Mouse (Mus musculus): ENCODE data around the gene Prr7. TPM values are rescaled to one million over a fixed set of nuclear protein-coding genes. Genes with fewer than 3 reads are reported as not detected.

Gene Prr7
- total and polyA plus RNA-seq, 3 experiments, result 2.7 to 8.7 TPM; not detected in 1

DNA sequence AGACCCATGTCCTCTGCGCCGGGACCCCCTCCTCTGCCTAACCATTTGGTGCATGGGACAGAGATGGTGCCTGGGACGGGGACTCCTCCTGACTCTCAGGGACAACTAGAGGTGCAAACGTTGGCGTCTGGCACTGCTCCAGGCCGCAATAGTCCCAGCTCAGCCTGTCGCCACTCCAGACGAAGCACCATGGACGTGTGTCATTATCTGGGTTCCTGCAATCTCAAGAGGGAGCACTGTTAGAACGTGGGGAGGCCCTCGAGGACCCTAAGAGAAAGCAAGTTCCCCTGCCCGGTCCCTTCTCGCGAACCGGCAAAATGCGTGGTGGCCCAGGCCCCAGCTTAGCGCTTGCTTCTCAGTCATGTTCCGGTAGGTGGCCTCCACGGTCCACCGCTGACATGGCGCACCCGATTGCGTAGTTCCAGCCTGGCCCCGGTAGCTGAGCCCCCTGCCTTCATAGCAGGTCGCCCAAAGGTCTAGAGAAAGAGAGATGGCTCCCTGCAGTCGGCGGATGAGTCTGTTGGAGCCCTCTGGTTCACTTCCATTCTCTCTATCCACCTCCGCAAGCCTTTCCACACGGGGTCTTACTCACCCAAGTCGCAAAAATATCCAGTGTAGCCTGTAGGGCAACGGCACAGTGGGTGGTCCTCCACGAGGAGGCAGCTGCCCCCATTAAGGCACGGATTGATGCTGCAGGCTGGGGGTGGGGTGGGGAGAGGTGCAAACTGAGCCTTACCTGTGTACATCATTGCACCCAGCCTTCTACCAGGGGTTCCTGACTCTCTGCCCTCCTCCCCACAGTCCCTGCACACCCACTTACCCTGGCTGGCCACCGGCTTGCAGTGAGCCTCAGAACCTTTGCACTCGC is 42.9 kb upstream of the Prr7 start:
- Histone ChIP-seq H3K27me3 (ENCODE audit: control insufficient read depth in 1 of 2, insufficient read depth in 2 of 2, low read length in 2 of 2) (no peaks in the 10 kb centered on the region), H3K4me3 (ENCODE audit: control insufficient read depth in 1 of 2, insufficient read depth in 1 of 2, low read depth in 2 of 2, low read length in 2 of 2) (no peak overlapping the region), H3K27ac (ENCODE audit: control insufficient read depth, low read depth, low read length) (no peak overlapping the region), H3K9me3 (replicated peaks; ENCODE audit: insufficient read depth, low read length) (no peaks in the 10 kb centered on the region), H3K79me2 (ENCODE audit: control insufficient read depth, insufficient read depth, low read length, poor library complexity) (no peaks in the 10 kb centered on the region), H3K9ac (ENCODE audit: control insufficient read depth, low read depth, low read length, poor library complexity, severe bottlenecking) (no peak overlapping the region), H3K4me1 (ENCODE audit: control insufficient read depth in 1 of 2, insufficient read depth in 2 of 2, low read length in 2 of 2) (peaks cover 0 to 8% of the 10 kb centered on the region in 2 experiments; a peak in 2 of 4 replicates), H3K36me3 (ENCODE audit: control insufficient read depth in 1 of 2, insufficient read depth in 2 of 2, low read length in 2 of 2) (no peaks in the 10 kb centered on the region)
- TF ChIP-seq ZKSCAN1 (IDR thresholded peaks at IDR 0.05; ENCODE audit: low read depth, low read length) (no peak), POLR2A (IDR thresholded peaks at IDR 0.05; ENCODE audit: control insufficient read depth in 1 of 2, insufficient read depth in 1 of 2, low read depth in 1 of 2, low read length in 2 of 2, poor library complexity in 1 of 2) (no peak), SIN3A (IDR thresholded peaks at IDR 0.05; ENCODE audit: low read length) (no peak), HCFC1 (IDR thresholded peaks at IDR 0.05; ENCODE audit: low read depth, low read length) (no peak), CTCF (IDR thresholded peaks at IDR 0.05 in 2 of 3, conservative IDR thresholded peaks at IDR 0.05 in 1 of 3; ENCODE audit: control insufficient read depth in 1 of 3, insufficient read depth in 1 of 3, low read depth in 2 of 3, low read length in 3 of 3, poor library complexity in 1 of 3, severe bottlenecking in 1 of 3) (no peak), CHD1 (IDR thresholded peaks at IDR 0.05; ENCODE audit: low read depth, low read length) (no peak)
- DNase-seq (ENCODE audit: low read depth, low spot score), result no peak

DNA sequence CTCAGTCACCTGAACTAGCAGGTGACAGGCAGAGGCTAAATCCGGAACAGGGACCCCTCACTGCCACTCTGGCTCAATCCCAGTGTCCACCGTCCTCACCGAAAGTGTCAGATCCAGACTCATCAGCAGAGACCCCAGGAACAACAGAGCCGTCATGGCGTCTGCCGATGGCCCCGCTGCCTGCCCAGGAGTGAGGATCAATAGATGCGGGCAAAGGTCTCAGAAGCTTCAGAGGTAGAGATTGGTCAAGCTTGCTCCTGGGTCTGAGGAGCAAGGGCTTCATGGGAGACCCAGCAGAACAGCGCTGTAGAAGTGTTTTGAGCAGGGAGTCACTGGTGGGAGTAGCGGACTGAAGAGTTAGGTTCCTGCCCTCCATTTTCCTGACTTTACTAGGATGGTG is 37.5 kb upstream of the Prr7 start, which contains the start of gene F12:
TSS of gene F12 (minus strand) at position 181 of the 400 bp plus-strand sequence.
- Histone ChIP-seq H3K4me1 (ENCODE audit: control insufficient read depth in 1 of 2, insufficient read depth in 2 of 2, low read length in 2 of 2) (peaks cover 0 to under 1% of the 10 kb centered on the region in 2 experiments; a peak in 1 of 4 replicates), H3K36me3 (ENCODE audit: control insufficient read depth in 1 of 2, insufficient read depth in 2 of 2, low read length in 2 of 2) (no peaks in the 10 kb centered on the region), H3K9ac (ENCODE audit: control insufficient read depth, low read depth, low read length, poor library complexity, severe bottlenecking) (no peak within 1 kb of the TSS), H3K9me3 (replicated peaks; ENCODE audit: insufficient read depth, low read length) (no peaks in the 10 kb centered on the region), H3K27ac (ENCODE audit: control insufficient read depth, low read depth, low read length) (no peak within 1 kb of the TSS), H3K27me3 (ENCODE audit: control insufficient read depth in 1 of 2, insufficient read depth in 2 of 2, low read length in 2 of 2) (no peaks in the 10 kb centered on the region; a peak in 2 of 4 replicates), H3K79me2 (ENCODE audit: control insufficient read depth, insufficient read depth, low read length, poor library complexity) (no peaks in the 10 kb centered on the region), H3K4me3 (ENCODE audit: control insufficient read depth in 1 of 2, insufficient read depth in 1 of 2, low read depth in 2 of 2, low read length in 2 of 2) (no peak within 1 kb of the TSS)
- no peak for TF ChIP-seq MAX (IDR thresholded peaks at IDR 0.05; ENCODE audit: low read length)
- TF ChIP-seq GATA1 (IDR thresholded peaks at IDR 0.05; ENCODE audit: low read depth, low read length), result no peak
- no peak for TF ChIP-seq SMC3 (IDR thresholded peaks at IDR 0.05; ENCODE audit: low read depth, low read length)
- no peak for TF ChIP-seq POLR2AphosphoS5 (IDR thresholded peaks at IDR 0.05; ENCODE audit: borderline replicate concordance, low read depth, low read length)
- TF ChIP-seq NRF1 (IDR thresholded peaks at IDR 0.05; ENCODE audit: insufficient read depth, low read depth, low read length, poor library complexity, severe bottlenecking), result no peak
- no peak for TF ChIP-seq CHD2 (IDR thresholded peaks at IDR 0.05; ENCODE audit: low read length)
- TF ChIP-seq E2F4 (IDR thresholded peaks at IDR 0.05; ENCODE audit: borderline replicate concordance, low read depth, low read length), result no peak
- TF ChIP-seq NELFE (IDR thresholded peaks at IDR 0.05; ENCODE audit: low read depth, low read length), result no peak
- no peak for TF ChIP-seq POLR2AphosphoS2 (IDR thresholded peaks at IDR 0.05; ENCODE audit: low read length)
- TF ChIP-seq KAT2A (conservative IDR thresholded peaks at IDR 0.05; ENCODE audit: low read depth, low read length), result no peak
- DNase-seq (ENCODE audit: low read depth, low spot score), result no peak
